Mouse (Mus musculus) left cerebral cortex, postnatal 36 days (tissue): ENCODE results near the gene Smoc1. TPM values are rescaled to one million over a fixed set of nuclear protein-coding genes. Genes with fewer than 3 reads are reported as not detected.

Experiments
- DNase-seq, 2 experiments: peaks; one replicate each; pipeline ENCODE4 v3.0.0; 2021 to 2022; ENCODE audit warnings: low spot score in 2 of 2, mixed read lengths in 1 of 2
- intact Hi-C: fragments of 180-260 bp; cut with DNase I; formaldehyde crosslinking; loops from one replicate; pipeline ENCODE4 v1.15.1; 2025
- total RNA-seq, 2 experiments: library from RNA; stranded (reverse); gene quantifications; 2 replicates each; pipeline ENCODE4 v1.2.3; 2021

Smoc1 gene
- total RNA-seq, 2 experiments from 2014 or later, result 7.1 to 9.1 TPM

DNA sequence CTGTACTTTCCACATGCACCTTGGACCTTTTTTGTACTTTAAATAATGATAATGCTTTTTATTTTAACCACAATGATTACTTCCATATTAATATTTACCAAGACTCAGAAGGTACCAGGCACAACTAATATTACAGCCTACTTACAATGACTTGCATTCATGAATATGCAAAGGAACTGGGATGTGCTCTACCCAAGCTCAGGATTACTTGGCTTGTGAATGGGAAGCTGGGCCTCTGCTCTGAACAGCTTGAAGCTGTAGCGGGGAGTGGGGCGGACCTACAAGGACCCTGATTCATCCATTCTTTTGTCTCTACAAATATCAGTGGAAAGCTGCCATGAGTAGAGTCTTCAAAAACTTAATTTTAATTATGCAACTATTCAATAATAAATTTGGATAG lies 47.5 kb downstream of the Smoc1 start:
- intact Hi-C loops, result no loop called here
- no peak for DNase-seq

DNA sequence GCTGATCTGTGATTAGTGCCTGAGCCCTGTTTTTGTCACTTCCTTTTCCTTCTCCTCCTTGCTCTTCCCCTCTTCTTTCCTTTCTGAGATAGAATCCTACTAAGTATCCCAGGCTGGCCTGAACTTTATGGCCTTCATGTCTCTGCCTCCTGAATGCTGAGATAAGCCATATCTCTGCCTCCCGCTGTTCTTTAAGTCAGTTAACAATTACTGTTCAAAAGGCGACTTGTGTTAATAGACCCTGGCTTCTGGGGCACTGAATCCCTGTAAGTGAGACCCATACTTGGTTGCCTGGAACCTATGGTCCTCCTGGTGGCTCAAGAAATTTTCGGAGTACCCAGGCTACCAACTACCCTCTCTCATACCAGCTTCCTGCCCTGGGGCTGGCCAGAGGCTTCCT lies 48.3 kb downstream of the Smoc1 start:
- DNase-seq, result no peak
- intact Hi-C loops, result no loop called here

- no peak for DNase-seq
- intact Hi-C loops, result no loop called here
Measured at GRCm38 (mm10) chr12:81077953-81078646, 51.5 kb downstream of the Smoc1 start.

DNA sequence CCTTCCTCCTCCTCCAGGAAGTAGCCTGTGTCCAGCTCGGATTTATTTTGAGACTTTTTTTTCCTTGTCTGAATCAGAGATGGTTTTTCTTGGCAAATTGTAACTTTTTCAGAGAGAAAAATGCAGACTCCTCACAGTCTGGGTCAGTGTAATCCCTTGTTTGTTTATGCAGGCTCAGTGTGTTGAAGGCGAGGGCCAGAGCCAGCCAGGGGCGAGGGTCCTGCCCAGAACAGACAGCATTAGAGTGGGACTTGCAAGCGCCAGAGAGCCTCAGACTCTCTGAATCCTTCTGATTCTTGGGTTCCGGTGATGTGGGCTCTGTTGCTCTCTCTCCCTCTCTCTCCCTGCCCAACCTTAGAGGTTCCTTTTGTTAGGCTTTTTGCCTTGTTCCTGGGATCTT lies 53.7 kb downstream of the Smoc1 start:
- intact Hi-C loops, result no loop called here
- DNase-seq, result no peak

- intact Hi-C loops, result no loop called here
- DNase-seq, result no peak
Measured at GRCm38 (mm10) chr12:81081031-81081430, 54.4 kb downstream of the Smoc1 start.

DNA sequence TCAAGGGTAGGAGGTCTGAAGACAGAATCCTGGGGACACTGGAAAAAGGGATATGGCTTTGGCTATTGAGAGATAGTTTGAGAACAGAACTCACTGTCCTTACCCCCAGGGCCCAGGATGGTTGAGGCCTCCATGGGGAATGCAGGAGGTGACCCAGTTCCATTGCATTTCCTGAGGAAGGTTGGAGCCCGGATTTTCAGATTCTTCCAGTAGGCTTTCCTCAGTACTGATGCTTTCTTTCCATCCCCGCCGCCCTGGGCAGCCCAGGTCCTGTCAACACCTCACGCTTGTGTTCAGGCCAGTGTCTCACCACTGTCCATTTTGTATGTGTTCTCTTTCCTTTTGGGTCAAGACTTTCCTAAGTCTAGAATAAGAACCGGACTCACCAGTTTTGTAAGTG lies 56.5 kb downstream of the Smoc1 start:
- no peak for DNase-seq
- intact Hi-C loops, result no loop called here

DNA sequence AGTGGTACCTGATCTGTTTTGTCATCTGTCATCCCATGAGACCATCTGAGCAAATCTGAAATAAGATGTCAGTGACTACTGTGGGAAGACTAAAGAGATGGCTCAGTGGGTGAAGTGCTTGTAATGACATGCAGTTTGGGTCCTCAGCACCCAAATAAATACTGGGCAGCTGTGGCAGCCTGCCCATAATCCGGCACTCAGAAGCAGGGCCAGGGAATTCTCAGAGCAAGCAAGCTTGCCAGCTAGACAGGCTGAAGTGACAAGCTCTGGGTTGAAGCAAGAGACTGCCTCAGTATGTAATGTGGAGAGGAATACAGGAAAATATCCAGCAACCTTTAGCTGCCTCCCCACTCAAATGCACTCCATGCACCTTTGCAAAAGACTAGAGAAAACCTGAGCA lies 58.6 kb downstream of the Smoc1 start:
- intact Hi-C loops, result no loop called here
- DNase-seq, result no peak

DNA sequence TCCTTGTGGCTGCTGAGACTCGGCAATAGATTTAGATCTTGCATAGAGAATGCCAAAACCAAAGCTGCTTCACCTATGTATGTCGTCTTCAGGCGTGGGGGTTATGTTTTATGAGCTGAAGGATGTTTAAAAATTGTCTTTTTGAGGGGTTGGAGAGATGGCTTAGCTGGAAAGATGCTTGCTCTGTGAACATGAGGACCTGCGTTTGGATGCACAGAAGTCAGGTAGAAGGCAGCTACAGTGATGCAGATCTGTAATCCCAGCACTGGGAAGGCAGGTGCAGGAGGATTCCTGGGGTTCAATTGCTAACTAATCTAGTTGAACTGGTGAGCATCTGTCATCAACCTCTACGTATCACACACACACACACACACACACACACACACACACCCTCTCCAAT lies 61.5 kb downstream of the Smoc1 start:
- intact Hi-C loops, result no loop called here
- no peak for DNase-seq

DNA sequence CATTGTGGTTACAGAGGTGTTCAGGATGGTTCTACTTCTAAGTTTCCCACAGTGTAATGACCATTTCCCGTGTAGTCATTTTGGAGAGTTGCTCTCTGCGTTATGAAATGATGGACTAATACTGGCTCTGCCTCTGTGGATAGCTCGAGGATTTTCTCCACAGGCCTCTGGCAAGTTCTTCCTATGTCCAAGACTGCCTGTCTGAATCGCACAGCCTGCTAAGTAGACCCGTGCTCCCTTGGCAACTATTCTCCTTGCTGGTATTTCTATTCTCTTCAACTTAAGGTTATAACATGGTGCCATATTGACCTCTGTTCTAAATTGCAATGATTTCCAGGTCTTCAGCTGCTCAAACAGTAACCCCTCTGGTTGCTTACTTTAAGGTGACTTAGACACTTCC lies 65.0 kb downstream of the Smoc1 start:
- no peak for DNase-seq
- intact Hi-C loops, result no loop called here

- DNase-seq, result no peak
- intact Hi-C loops, result no loop called here
Measured at GRCm38 (mm10) chr12:81092641-81093040, 66.0 kb downstream of the Smoc1 start.

DNA sequence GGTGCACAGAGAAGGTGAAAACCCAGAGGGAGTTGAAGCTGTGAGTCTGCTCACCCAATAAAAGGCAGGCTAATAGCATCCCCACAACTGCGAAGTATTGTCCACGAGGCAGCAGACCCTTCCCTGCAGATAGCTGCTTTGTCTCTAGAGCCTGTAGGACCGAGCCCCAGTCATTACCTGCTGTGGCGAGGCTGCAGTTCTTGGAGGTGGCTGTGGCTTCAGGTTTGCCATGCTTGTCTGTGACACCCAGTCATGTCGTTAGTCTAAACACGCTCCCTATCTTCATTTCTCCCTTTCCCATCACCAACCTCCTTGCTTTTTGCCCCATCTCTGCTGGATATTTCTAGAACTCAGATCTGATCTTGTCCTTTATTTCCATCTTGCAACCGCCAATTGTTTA lies 66.6 kb downstream of the Smoc1 start:
- intact Hi-C loops, result no loop called here
- DNase-seq, result no peak

- DNase-seq, result no peak
- intact Hi-C loops, result no loop called here
Measured at GRCm38 (mm10) chr12:81094766-81095405, 68.3 kb downstream of the Smoc1 start.

GRCm38 (mm10) chr12:81097267-81097666 lies 70.7 kb downstream of the Smoc1 start:
- intact Hi-C loops, result no loop called here
- no peak for DNase-seq

- intact Hi-C loops, result no loop called here
- no peak for DNase-seq
Measured at GRCm38 (mm10) chr12:81097738-81098137, 71.1 kb downstream of the Smoc1 start.

DNA sequence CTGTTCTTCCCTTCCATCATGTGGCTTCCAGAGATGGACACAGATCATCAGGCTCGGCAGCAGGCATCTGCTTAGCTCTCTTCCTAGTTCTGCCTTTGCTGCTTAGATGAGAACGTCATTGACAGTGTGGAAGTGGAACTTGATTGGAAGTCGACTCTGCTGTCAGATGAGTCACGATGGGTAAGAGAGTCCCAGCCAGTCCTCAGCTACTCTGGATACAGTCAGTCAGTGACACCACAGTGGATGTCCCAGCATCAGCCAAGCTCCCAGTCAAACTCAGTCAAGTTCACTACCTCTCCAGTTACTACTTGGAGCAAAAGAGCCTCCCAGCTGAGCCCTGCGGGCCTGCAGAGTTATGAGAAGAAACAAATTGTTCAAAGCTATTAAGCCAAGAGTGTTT lies 72.6 kb downstream of the Smoc1 start:
- intact Hi-C loops, result no loop called here
- no peak for DNase-seq

- DNase-seq, result no peak
- intact Hi-C loops, result no loop called here
Measured at GRCm38 (mm10) chr12:81101691-81102090, 75.1 kb downstream of the Smoc1 start.

GRCm38 (mm10) chr12:81104546-81104945 lies 77.9 kb downstream of the Smoc1 start:
- DNase-seq, result no peak
- intact Hi-C loops, result no loop called here

DNA sequence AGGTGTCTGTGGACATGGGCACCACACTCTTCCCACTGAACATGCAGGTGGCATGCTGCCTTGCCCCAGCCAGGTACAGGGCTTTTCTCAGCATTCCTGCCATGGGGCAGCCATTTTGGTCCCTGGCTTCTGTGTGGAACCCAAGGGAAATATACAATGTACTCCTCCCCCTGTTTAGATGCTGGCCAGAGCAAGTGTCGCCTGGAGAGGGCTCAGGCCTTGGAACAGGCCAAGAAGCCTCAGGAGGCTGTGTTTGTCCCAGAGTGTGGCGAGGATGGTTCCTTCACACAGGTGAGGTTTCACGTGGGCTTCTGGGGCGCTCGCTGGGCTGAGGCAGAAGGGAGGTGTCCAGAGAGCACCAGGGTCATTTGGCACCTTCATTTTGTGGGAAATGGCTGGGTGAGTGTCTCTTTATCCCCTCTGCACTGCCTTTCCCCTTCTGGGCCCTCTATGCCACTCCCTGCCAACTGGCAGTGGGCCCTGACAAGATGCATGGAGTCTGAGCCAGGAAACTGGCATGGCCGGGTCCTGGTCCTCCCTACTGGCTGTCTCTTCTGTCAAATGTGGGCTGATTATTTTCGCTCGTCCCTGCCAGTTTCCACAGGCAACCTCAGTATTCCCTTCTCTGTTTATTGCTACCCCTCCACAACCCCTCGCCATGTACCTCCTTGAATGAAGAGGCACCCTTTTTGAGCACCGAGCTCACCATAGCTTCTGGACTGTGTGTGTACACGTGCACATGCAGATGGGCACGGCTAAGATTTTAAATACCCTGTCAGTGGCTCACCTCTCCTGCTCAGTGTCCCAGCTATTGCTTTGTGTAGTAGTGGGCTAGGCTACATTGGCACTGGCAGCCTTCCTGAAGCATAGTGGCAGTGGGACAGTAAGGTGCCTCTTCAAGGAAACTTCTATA lies 79.4 kb downstream of the Smoc1 start:
- peak in 1 of 2 experiments; percentile 9 for DNase-seq
- intact Hi-C loops, result no loop called here

GRCm38 (mm10) chr12:81107278-81108100 lies 80.9 kb downstream of the Smoc1 start:
- intact Hi-C loops, result no loop called here
- DNase-seq, result no peak

DNA sequence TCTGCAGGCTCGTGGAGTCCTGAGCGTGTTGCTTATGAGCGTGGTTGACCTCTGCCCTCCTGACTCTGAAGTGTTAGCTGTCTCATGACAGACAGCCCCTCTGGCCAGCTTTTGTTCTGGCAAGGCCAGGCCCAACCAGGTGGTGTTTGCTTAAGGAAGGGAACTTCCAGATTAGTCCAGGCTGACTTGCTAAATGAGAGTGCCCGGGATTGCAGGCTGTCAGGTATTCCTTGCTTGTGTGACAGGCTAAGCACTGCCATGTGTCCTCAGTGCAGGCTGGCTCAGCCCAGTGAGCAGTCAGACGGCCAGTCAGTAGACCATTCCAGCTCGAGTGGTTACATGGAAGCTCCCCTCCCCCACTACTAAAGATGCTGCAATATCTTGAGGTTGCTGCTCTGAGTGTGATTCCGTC lies 82.0 kb downstream of the Smoc1 start:
- no peak for DNase-seq
- intact Hi-C loops, result no loop called here
